Mouse (Mus musculus) CD4-positive, CD25-positive, alpha-beta regulatory T cell (primary cell): ENCODE measurements around the gene Ube2e1. TPM values are rescaled to one million over a fixed set of nuclear protein-coding genes. Genes with fewer than 3 reads are reported as not detected.

Source experiments
- polyA plus RNA-seq: library from polyadenylated mRNA; unstranded; fragments of 100-300 nt; shearing (Covaris generic); gene quantifications from one replicate; pipeline ENCODE4 v1.2.1, GENCODE M21; 2017

Ube2e1 gene
- polyA plus RNA-seq = 92.6 TPM

GRCm38 (mm10) chr14:18331693-18332131 is at the start of gene Ube2e1:
Gene Ube2e1 (minus strand): TSS chr14:18331859.

GRCm38 (mm10) chr14:18270529-18271441 is 60.9 kb downstream of the Ube2e1 start, which contains the start of the genes Nkiras1 and Rpl15:
Gene Nkiras1 (plus strand): TSS chr14:18271136.
Gene Rpl15 (minus strand): TSS chr14:18271391.

GRCm38 (mm10) chr14:18238750-18239731 is 92.6 kb downstream of the Ube2e1 start, which contains the start of gene Nr1d2:
Gene Nr1d2 (minus strand): TSS chr14:18239127.

Other genes with a start within 250 kb of the Ube2e1 start
- gene Nr1d2, start 92.7 kb downstream of the Ube2e1 start, polyA plus RNA-seq = 30.8 TPM
- gene Nkiras1, start 60.7 kb downstream of the Ube2e1 start, polyA plus RNA-seq = 23.7 TPM
- gene Rpl15, start 60.5 kb downstream of the Ube2e1 start, polyA plus RNA-seq = 626 TPM